Mouse (Mus musculus): ENCODE results near the gene Rab11fip5.

Rab11fip5 gene

DNA sequence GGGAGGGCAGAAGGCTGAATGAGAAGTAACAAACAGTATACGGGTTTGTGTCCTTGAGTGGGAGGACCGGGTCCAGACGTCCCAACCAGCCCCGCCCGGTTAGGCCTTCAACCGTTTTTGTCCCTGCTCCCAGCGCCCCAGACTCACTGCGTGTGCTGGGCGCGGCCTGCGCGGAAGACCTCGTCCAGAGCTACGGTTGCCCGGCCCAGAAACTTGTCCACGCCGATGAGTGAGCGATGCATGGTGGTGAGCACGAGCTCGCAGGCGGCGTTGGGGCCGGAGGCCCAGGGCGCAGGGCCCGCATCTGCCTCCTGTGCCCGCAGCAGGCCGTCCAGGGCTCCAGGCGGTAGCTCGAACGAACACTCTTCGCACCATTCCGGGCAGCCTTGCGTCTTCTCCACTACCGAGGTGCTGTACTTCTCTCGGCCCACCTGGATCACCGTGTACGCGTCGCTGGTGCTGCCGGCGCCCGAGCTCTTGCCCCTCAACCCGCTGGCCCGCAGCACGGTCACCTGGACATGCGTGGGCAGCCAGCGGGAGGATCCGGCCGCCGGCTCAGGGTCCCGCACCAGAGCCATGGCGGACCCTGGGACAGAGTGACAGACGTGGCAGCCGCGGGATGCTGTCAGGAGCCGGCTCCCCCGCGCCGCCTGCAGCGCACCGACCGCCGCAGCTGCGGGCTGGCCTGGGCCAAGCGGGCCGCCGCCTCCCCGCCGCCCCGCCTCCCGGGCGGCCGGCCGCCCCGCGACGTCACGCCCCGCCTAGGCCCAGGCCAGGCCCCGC is at the start of gene Rab11fip5:
Gene Rab11fip5 (minus strand): TSS at position 684 of the 783 bp plus-strand sequence.
- peak; percentile 49 to 70 for DNase-seq

DNA sequence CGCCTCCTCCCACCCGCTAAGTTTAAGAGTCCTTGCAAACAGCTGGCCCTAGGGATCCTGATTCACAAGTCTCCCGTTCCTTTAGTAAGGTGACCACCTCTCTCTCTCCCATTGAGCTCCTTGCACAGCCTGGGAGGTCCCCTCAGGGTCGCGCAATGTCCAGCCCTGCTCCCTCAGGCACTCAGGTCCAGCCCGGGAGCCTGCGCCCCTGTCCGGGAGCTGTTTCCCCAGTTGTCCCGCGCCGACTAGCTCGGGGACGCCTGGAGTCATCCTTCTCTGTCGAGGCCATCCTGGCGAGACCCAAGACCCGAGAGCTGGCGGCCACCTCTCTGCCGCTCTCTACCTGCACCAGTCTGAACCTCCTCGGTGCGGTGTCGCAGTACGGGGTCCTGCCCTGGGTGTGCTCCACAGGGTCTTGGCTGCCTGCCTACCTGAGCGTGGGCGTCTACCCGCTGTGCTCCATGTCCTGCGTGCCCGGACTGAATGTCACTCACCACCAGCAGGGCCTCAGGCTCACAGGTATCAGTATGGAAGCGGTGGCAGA is 49.5 kb upstream of the Rab11fip5 start, which contains the start of gene Noto:
Gene Noto (plus strand): TSS at position 51 of the 544 bp plus-strand sequence.
- no peak for DNase-seq

DNA sequence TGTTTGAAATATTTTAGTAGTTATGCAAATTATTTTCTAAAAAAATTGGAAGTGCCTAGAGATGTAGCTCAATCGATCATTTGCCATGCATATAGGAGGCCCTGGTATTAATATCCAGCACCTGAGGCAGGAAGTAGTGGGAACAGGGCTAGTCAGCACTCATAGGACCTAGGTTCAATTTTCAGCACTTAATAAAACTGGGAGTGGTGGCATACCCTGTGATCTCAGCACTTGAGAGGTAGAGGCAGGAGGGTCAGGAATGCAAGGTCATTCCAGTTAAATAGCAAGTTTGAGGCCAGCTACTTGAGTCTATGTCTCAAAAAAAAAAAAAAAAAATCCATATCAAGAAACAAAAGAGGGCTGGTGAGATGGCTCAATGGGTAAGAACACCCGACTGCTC is 44.7 kb upstream of the Rab11fip5 start:
- DNase-seq = no peak

DNA sequence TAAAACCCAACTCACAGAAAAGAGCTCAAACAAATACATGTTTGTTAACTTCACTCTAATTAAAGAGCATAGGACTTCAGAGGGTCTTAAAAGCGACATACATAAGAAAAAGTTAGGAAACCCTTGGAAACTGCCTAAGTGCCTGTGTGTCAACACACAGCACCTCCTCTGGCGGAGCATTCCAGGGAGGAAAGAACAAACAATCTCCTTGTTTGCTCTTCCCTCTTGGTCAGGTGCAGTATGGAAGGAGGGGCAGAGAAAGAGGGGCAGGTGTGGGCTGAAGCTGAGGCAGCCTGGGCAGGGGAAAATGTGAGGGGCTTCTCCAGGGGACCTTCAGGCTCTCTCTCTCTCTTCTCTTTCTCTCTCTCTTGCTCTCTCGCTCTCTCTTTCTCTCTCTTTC is 41.4 kb upstream of the Rab11fip5 start:
- DNase-seq = no peak

DNA sequence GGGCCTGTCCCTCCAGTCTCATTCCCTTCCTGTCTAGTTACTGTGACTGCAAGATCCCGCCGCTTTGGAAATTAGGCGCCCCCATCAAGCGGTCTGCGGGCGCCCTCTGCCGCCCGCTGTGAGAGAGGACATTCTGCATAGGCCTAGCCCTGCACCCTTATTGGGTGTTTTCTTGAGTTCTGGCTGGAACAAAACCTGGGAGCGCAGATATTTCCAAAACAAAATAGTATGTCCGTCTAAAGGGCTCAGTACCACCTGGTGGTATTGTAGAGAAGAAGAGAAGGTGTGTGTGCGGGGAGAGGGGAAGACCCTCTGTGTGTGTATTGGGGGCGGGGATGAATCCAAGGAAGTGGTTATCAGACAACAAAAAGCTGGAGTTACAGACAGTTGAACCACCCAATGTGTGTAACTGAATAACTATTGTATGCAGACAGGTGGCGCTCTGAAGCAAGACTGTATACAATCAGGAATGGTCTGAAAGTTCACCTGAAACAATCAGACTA is 36.4 kb upstream of the Rab11fip5 start:
- DNase-seq = peak; percentile 50 to 74

DNA sequence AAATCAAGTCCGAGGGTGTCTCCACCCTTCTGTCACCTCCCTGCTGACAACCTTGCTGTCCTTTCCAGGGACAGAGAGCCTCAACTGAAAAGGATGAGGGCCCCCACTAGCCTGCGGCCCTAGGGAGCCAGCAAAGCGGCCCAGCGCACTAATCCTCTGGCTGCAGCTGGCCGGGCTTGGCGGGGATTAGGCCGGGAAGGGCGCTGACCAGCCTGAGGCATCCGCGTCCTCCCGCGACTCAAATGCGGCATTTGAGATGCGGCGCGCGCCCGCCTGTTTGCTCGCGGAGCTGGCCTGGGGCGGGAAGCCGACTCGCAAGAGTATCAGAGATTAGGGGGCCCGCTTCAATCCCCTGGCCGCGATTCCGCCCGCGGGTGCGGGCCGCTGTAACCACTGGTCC is 34.6 kb upstream of the Rab11fip5 start:
- DNase-seq = no peak

DNA sequence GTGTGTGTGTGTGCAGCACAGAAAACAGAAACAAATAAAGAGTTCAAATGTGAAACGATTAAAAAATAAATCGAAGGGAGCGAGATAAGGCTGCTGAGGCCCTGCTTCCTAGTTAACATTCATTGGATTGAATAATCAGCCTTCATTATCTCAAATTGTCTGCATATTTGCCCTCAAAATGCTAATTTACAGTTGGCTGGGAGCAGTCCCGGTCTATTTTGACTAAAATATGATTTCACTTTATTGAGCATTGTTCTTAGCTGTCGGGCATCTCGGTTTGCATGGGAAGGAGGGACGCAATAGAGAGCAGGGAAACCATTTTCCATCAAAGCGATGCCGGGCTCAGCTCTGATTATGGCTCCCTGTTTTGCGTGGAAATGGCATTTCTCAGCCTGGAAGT is 28.6 kb upstream of the Rab11fip5 start:
- DNase-seq = no peak

DNA sequence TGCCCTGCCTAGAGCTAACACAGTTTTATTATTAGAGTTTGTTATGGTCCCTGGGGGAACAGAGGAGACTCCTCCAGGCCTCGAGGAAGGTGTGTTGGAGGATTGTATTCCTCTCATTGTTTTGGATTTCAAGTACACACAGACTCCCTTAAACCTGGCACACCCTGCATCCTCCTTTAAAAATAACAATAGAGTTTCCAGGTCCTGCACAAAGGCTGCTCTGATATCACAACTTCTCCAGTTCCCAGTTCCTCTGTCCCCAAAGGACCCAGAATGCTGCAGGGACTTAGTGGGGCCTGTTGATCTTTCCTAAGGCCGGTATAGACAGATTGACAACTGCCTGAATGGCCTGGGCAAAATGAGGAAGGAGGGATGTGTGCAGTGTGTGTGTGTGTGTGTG is 28.2 kb upstream of the Rab11fip5 start:
- no peak for DNase-seq

DNA sequence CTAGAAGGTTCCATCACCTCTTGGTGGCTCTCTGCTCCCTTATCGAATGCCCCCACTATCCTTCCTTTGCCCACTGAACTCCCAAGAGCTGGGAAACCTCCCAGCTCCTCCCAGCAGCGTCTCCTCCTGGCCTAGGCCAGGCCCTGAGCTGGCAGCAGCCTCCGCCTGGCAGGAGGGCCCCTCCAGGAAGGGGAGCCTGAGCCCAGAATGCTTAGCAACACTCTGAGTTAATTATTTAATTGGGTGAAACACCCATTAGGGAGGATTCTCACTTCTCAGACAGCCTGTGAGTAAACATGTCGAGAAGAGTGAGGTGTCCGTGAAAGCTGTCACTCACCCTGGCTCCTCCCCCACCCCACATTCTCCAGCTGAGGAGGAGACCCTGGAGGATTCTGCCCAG is 25.3 kb upstream of the Rab11fip5 start:
- DNase-seq = peak; percentile 34 to 79

DNA sequence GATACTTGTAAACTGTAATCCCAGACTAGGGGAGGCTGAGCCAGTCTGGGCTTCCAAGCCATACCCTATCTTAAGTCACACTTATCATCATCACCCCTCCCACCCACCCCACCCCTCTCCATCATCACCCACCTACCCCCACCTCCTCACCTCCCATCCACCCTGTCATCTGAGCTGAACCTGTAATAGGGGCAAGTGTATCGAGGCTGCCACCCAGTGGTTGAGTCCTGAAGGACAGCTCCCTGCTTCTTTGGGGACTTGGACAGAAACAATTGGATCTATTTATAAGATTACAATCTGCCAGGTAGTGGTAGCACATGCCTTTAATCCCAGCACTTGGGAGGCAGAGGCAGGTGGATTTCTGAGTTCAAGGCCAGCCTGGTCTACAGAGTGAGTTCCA is 22.7 kb upstream of the Rab11fip5 start:
- DNase-seq = peak; percentile 60 to 76

DNA sequence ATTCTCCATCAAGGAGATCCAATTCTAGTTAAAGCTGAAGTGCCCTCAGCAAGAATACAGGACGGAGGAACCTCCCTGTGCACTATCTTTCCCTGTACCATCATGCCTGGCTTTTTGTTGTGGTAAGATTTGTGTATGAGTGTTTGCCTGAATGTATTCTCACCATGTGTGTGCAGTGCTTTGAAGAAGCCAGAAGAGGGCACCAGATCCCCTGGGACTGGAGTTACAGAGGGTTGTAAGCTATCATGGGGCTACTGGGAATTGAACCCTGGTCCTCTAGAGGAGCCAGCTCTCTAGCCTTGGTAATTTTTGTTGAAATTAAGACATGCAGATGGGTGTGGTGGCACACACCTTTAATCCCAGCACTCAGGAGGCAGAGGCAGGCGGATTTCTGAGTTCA is 20.9 kb upstream of the Rab11fip5 start:
- peak in 1 of 2 experiments; percentile 17 for DNase-seq

DNA sequence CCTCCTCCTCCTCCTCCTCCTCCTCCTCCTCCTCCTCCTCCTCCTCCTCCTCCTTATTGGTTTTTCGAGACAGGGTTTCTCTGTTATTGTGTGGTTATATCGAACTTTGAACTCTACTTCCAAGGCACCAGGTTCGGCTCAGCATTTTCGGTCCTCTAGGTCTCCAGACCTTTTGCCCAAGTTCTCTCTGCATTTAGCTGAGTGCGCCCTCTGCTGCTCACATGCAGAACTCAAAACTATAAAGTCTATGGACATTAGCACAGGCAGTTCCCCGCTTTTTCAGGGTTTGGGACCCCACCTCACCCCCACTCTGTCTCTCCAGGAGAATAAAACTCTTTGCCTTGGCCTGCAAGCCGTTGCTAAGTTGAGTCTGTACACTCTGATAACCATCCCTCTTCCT is 17.4 kb upstream of the Rab11fip5 start:
- peak; percentile 84 to 91 for DNase-seq

DNA sequence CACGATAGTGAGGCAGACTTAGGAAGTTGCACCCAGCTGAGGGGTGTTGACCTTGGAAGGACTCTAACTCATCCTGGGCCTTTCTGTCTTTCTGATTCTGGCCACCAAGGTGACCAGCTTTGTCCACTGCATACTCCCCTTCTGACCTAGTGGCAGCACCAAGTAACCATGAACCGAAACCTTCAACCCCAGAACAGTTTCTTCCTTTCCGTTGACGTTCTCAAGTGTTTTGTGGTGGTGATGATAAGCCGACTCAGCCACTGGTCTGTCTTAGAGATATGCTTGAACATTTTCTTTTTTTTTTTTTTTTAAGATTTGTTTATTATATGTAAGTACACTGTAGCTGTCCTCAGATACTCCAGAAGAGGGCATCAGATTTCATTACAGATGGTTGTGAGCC is 14.2 kb upstream of the Rab11fip5 start:
- DNase-seq = no peak

DNA sequence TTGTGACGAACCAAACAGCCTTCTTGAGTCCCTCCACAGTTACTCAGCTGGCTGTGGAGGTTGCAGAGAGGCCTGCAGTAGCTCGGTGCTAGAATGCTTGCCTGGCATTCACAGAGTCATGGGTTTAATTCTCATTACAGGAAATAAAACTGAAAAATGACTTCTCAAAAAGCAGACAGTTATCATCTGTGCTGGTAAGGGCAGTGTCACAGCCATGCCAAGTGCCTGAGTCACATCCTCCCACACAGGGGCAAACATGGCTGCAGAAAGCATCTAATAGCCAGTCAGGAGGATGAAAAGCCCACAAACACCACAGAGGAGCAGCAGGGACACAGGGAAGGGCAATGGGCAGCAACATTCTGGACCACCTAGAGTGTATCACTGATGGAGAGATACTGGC is 8.4 kb upstream of the Rab11fip5 start:
- no peak for DNase-seq

DNA sequence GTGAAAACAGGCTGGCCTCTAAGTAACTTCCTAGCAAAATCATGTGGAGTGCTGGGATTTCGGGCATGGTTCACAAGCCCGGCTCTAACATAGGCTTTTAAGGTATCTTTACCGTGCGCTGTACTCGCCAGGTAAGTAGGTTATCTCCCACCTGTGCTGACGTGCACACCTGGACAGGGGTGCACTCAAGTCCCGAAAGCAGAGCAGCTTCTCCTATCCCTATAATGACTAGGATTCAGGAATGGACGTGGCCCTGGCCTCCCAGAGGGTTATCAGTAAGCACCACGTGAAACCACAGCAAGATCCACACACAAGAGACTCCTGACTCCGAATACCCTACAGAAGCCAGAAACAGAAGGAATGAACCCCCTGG is 7.2 kb upstream of the Rab11fip5 start:
- no peak for DNase-seq

DNA sequence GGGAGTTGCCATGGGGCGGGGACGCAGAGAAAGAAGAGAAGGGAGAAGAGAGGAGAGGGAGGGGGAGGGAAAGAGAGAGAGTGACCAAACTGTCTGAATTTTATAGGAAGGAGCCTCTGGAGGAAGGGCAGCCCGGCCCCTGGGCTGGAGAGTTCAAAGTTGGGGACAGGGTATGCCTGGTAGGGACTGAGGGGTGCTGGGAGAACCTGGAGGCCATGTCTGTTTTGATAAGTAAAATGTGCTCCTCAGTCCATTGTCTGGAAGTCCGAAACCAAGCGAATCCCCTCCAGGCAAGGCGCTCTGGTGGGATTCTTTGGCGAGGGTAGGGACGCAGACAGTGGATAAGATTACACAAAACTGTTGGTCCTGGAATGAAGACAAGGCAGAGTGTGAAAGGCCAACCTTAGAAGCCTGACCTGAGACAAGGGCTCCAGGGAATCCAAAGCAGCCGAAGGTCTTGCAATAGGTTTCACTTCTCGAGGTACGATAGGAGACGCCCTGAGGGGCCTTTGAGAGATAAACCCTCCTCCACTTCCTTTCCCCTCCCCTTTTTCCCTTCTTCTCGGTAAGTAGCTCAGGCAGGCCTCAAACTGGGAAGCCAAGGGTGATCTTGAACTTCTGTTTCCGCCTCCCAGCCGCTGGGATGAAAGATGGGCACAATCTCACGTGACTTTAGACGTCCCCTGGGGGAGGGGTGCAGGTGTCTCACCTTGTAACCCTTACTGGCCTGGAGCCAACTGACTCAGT is 6.6 kb upstream of the Rab11fip5 start:
- no peak for DNase-seq

DNA sequence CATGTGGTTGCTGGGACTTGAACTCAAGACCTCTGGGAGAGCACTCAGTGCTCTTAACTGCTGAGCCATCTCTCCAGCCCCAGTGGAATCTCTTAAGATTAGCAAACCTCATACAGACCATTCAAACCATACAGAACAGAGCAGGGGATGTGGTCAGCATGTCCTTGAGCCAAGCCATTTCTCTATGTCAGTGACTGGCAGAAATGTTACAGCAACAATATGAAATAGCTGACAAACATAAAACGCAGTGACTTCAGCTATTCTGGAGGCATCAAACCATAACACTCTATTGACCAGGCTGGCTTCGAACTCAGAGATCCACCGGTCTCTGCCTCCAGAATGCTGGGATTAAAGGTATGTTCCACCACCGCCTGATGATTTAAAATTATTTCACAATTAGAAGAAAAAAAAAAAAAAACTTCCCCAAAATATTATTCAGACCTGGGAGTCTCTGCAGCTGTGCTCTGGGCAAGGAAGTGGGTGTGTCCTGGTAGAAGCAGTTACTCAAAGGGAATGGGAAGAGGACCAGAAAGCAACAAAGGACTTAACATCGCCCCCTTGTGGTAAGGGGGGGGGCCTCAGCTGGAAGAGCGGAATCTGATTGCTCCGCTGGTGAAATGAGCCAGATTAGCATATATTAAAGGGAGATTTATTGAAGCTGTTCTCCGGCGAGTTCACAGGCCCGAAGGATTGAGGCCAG is 5.9 kb upstream of the Rab11fip5 start:
- DNase-seq = peak; percentile 89

DNA sequence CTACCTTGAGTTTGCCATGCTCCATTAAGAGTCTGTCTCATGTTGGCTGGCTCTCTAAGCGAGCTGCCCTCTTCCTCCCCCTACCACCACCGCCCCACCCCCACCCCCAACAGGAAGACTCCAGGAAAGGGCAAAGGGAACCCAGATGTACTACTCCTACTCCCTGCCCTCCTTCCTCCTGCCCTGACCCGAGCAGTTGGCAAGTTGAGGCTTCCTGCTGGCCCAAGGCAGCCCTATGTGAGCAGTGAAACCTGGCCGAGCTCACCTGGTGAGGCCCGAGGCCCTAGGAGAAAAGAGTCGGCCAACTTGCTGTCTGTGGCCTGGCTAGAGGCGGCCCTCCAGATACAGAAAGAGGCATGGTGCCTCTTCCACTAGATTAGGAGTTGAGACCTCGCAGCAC is 4.2 kb upstream of the Rab11fip5 start:
- peak in 1 of 2 experiments; percentile 67 for DNase-seq

DNA sequence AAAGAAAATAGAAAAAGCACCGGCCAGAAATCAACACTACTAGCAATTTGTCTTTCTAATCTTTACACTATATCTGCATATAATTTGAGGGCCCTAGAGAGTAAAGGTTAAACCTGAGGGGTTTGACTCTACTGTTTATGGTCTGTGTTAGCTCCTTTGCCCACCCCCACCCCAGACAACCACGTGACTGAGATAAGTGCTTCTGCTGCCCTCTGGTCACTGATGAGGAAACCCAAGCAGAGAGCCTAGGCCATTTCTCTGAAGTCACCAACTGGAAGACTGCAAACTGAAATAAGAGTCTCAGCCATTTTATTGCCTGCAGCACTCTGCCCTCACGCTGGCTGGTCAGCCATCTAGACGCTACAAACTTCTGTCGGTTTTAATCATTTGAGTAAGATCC is 3.4 kb upstream of the Rab11fip5 start:
- peak in 1 of 2 experiments; percentile 22 for DNase-seq

DNA sequence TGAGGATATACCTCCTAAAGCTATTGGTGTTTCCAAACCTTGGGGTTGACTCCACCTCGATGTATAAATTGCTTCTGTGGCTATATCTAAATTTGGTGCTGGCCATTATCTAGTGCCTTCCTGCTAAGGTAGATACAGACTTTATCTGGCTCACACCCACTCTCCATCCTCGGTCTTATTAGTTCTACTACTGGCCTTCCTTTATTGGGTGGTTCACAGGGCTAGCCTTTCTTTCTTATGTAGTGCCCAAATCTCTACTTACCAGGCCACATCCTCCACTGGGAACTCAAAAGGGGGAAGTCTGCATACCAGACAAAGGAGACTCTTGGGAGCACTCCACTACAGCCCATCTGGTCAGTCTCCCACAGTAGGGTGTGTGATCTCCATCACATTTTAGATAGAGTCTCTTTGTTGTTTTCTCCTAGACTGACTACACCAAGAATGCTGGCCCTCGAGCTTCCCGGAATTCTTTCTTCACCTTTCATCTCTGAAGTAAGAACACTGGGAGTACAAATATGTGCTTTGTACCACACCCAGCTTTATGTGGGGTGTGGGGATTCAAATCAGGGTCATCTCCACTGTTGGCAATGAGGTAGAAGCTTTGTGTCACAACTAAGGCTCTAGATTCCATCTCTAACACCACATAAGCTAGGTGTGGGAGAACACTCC is 2.8 kb upstream of the Rab11fip5 start:
- DNase-seq = peak in 1 of 2 experiments; percentile 15

DNA sequence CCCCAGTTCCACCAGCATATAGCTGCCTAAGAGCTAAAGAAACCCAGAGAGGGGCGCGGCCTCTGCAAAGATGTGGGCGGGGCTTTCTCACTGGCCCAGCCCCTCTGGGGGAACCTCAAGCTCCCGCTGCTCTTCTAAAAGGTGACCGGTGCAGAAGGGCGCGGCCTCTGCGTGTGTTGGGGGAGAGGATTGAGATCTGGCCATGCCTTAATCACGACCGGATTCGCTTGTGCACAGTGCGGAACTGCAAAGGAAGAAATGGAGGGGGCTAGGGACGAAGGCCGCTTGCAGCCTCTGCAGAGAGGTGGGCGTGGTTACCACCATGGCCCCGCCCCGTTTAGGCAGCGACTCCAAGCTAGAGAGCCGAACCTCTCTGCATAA is 290 bp upstream of the Rab11fip5 start:
- peak; percentile 99 for DNase-seq

DNA sequence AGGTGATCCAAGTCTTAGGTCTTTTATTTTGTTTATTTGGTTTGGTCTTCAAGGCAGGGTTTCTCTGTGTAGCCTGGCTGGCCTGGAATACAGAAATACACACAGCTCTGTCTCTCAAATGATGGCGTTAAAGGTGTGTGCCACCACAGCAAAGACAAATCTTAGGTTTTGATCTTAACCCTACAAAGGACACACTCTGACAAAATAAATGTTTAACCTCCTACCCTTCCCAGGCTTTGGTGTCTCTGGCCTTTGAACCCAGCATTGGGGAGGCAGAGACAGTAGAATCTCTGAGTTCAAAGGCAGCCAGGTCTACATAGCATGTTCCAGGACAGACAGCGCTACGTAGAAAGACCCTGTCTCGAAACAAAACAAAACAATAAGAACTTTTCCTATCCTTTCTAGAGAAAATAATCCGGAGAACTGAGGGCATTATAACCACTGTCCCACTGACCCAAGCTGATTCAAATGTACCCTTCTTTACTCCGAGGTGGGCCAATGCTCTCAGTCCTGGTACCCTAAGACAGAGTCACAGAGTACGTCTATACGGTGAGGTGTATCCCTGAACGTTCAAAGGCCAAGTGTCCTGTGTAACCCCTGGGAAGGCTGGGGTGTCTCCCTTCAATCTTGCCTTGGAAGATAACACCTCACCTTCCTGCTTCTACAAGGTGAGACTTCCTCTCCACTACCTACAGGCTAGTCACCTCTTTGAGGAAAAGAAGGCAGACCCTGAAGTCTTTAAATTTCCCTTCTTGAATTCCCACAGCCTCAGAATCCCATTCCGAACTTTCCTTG is 1.2 kb downstream of the Rab11fip5 start:
- DNase-seq = peak in 1 of 2 experiments; percentile 38

Data from kidney, postnatal 25 days (tissue).